Mouse (Mus musculus): ENCODE measurements at regions not wholly inside any gene's neighbourhood (a gene's known extent, or its start where the extent isn't known, plus 50 kb on each side); places are given as distances from the start of the nearest gene placed in this dataset.

- intact Hi-C loops (cut with DNase I) = no loop called here
- no peak for DNase-seq
These were observed 60.6 kb downstream of the Serpinb6d start for GRCm38 (mm10) chr13:33721851-33722250.

GRCm38 (mm10) chr13:33762293-33763125 is 80.7 kb downstream of the Serpinb6e start:
- intact Hi-C loops (cut with DNase I) = loop anchor here (2.0 to 10.0 kb wide), 2 partner anchors 688 to 860 kb away; partner anchors contain the start of gene Serpinb1b
- peak; percentile 81 to 87 for DNase-seq

GRCm38 (mm10) chr13:33763295-33763916 is 79.8 kb downstream of the Serpinb6e start:
- no peak for DNase-seq
- intact Hi-C loops (cut with DNase I) = loop anchor here (2.0 to 10.0 kb wide), 2 partner anchors 689 to 861 kb away; partner anchors contain the start of gene Serpinb1b

Measured in heart, postnatal 10 days (tissue).